In the genomic region with DNA sequence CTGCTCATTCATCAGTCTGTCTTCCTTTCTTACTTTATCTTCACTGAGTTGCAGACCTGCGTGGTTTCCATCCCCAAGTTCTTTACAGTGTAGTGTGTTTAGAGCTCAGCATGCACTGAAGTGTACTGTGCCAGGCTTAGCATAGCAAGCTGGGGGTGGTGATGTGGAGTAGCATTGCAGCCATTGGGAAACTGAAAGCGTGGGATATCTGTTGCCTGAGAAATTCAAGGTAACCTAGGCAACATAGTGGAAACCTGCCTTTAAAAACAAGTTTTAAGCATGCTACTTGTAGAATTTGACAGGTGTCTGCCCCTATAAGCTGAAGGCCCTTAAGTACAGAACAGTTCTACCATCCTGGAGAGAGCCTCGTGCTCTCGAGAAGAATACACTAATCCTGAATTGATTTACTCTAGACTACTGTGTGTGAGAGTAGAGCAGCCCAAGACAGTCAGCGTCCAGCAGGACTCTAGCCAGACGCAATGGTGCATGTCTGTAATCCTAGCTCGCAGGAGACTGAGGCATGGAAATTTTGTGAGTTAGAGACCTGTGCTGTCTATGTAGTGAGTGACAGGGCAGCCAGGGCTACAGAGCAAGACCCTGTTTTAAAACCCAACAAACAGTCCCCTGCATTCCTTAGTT, we compare ENCODE assay signal across 14 mouse cellular contexts. TPM values are rescaled to one million over a fixed set of nuclear protein-coding genes. Genes with fewer than 3 reads are reported as not detected.
DNase-seq lines count a peak whose midpoint lies in the region; ATAC-seq and TF ChIP-seq lines count a peak whose summit lies in the region.
"Had no signal": no experiment of that assay in that cellular context is flagged by ENCODE, and none has a peak within 500 bp of the region (broad histone marks: within the 10 kb centered on the region; RNA-seq: fewer than 3 reads in every experiment).

No protein-coding gene starts in this region.

- no peak for DNase-seq in forebrain, postnatal 0 days
- no peak for DNase-seq in forebrain, embryonic 11.5 days (ENCODE audit: low spot score)
- DNase-seq in kidney, postnatal 0 days (ENCODE audit: low spot score): peak; percentile 44
- DNase-seq in kidney, adult 9 months: no peak
- DNase-seq in lung, embryonic 14.5 days: no peak
- DNase-seq in lung, adult 18-20 months: no peak
- DNase-seq in brain, adult 2 months (ENCODE audit: low read depth, low spot score): peak; percentile 87
- no peak for DNase-seq in cerebellum, postnatal 25 days
- DNase-seq: cerebellum, postnatal 14 days; heart, postnatal 4 days; liver; retina, postnatal 1 day had no signal

- no peaks in the 10 kb centered on the region for H3K9me3 ChIP-seq in forebrain, postnatal 0 days (ENCODE audit: low read length)
- H3K9me3 ChIP-seq in forebrain, embryonic 11.5 days (ENCODE audit: control insufficient read depth, low read length): no peaks in the 10 kb centered on the region
- H3K9me3 ChIP-seq in kidney, postnatal 0 days (replicated peaks; ENCODE audit: low read length): no peaks in the 10 kb centered on the region
- no peaks in the 10 kb centered on the region for H3K9me3 ChIP-seq in lung, embryonic 14.5 days (ENCODE audit: low read depth, low read length)
- H3K9me3 ChIP-seq: megakaryocyte, embryonic 14.5 days had no signal

- H3K36me3 ChIP-seq in forebrain, postnatal 0 days (ENCODE audit: insufficient read depth): peaks cover 17% of the 10 kb centered on the region
- peaks cover 4% of the 10 kb centered on the region for H3K36me3 ChIP-seq in forebrain, embryonic 11.5 days (ENCODE audit: control insufficient read depth, insufficient read depth, low read length)
- H3K36me3 ChIP-seq in kidney, postnatal 0 days (ENCODE audit: insufficient read depth, low read length): peaks cover 24% of the 10 kb centered on the region
- H3K36me3 ChIP-seq in lung, embryonic 14.5 days (ENCODE audit: insufficient read depth): peaks cover 31% of the 10 kb centered on the region

- no peak for TF ChIP-seq CTCF in forebrain, postnatal 0 days (IDR thresholded peaks at IDR 0.05; ENCODE audit: low read depth)
- TF ChIP-seq CTCF in kidney, postnatal 0 days (IDR thresholded peaks at IDR 0.05; ENCODE audit: low read depth): no peak
- TF ChIP-seq CTCF in lung, embryonic 14.5 days (IDR thresholded peaks at IDR 0.05; ENCODE audit: low read depth): no peak

- 64% methylated on average over 7 of the region's 7 CpGs for WGBS in forebrain, postnatal 0 days
- 83% methylated on average over 7 of the region's 7 CpGs for WGBS in forebrain, embryonic 11.5 days
- WGBS in kidney, postnatal 0 days: 52% methylated on average over 7 of the region's 7 CpGs
- WGBS in lung, embryonic 14.5 days: 45% methylated on average over 7 of the region's 7 CpGs

- H3K9ac ChIP-seq in forebrain, postnatal 0 days: no peak overlapping the region
- no peak overlapping the region for H3K9ac ChIP-seq in forebrain, embryonic 11.5 days (ENCODE audit: low read length)
- no peak overlapping the region for H3K9ac ChIP-seq in kidney, postnatal 0 days (ENCODE audit: low read depth, low read length)
- H3K9ac ChIP-seq in lung, embryonic 14.5 days: no peak overlapping the region

- no peaks in the 10 kb centered on the region for H3K4me1 ChIP-seq in forebrain, postnatal 0 days (ENCODE audit: insufficient read depth)
- no peaks in the 10 kb centered on the region for H3K4me1 ChIP-seq in forebrain, embryonic 11.5 days (replicated peaks; ENCODE audit: control insufficient read depth, insufficient read depth, low read length)
- 0 out of 2 replicates have a peak, but pooled peaks cover 5% of the 10 kb centered on the region for H3K4me1 ChIP-seq in kidney, postnatal 0 days (replicated peaks; ENCODE audit: insufficient read depth, low read length)
- no peaks in the 10 kb centered on the region for H3K4me1 ChIP-seq in lung, embryonic 14.5 days (ENCODE audit: insufficient read depth)

- peak; percentile 54 for ATAC-seq in forebrain, postnatal 0 days
- no peak for ATAC-seq in forebrain, embryonic 11.5 days (replicated peaks; ENCODE audit: low FRiP score)
- ATAC-seq in kidney, postnatal 0 days (replicated peaks; ENCODE audit: low FRiP score, low read depth): peak; percentile 67
- ATAC-seq in lung, embryonic 14.5 days (ENCODE audit: insufficient read depth): 0 out of 2 replicates have a peak, but pooled peaks have one; percentile 44
- ATAC-seq: activated CD4-positive, CD25-positive, alpha-beta regulatory T cell, adult 4 months had no signal

- H3K4me3 ChIP-seq in forebrain, postnatal 0 days (ENCODE audit: low read depth, low read length): no peak overlapping the region
- H3K4me3 ChIP-seq in forebrain, embryonic 11.5 days (ENCODE audit: low read depth, low read length): no peak overlapping the region
- no peak overlapping the region for H3K4me3 ChIP-seq in kidney, postnatal 0 days (replicated peaks; ENCODE audit: low read depth, low read length)
- no peak overlapping the region for H3K4me3 ChIP-seq in lung, embryonic 14.5 days (ENCODE audit: low read depth, low read length)
- H3K4me3 ChIP-seq: megakaryocyte, embryonic 14.5 days had no signal

- no peak overlapping the region for H3K4me2 ChIP-seq in forebrain, postnatal 0 days (ENCODE audit: low read depth)
- H3K4me2 ChIP-seq in forebrain, embryonic 11.5 days (ENCODE audit: low read depth, low read length, severe bottlenecking): no peak overlapping the region
- H3K4me2 ChIP-seq in kidney, postnatal 0 days (ENCODE audit: low read length): no peak overlapping the region; the same call in 1 of the 2 replicates
- no peak overlapping the region for H3K4me2 ChIP-seq in lung, embryonic 14.5 days

- no peak overlapping the region for H3K27ac ChIP-seq in forebrain, postnatal 0 days (ENCODE audit: low read depth, low read length)
- no peak overlapping the region; the same call in 1 of the 2 replicates for H3K27ac ChIP-seq in forebrain, embryonic 11.5 days (ENCODE audit: low read depth, low read length)
- no peak overlapping the region for H3K27ac ChIP-seq in kidney, postnatal 0 days
- 0 out of 2 replicates have a peak overlapping the region, but pooled peaks have one; percentile 9 for H3K27ac ChIP-seq in lung, embryonic 14.5 days (ENCODE audit: low read depth)

- H3K27me3 ChIP-seq in forebrain, postnatal 0 days (ENCODE audit: insufficient read depth, low read length): no peaks in the 10 kb centered on the region
- no peaks in the 10 kb centered on the region for H3K27me3 ChIP-seq in forebrain, embryonic 11.5 days (ENCODE audit: control insufficient read depth, insufficient read depth, low read length)
- no peaks in the 10 kb centered on the region for H3K27me3 ChIP-seq in kidney, postnatal 0 days (ENCODE audit: insufficient read depth, low read length)
- no peaks in the 10 kb centered on the region for H3K27me3 ChIP-seq in lung, embryonic 14.5 days (ENCODE audit: insufficient read depth, low read length)
- H3K27me3 ChIP-seq: megakaryocyte, embryonic 14.5 days had no signal

RNA-seq across cellular contexts. Expression of gene Etnk1, which starts 23.9 kb away (rescaled TPM):
- 92.4 and 116 TPM in 2 replicates for total RNA-seq in forebrain, postnatal 0 days (2014; rRNA removed)
- polyA plus RNA-seq in forebrain, postnatal 0 days (2015; fragmentation: Nextera tagmentation; extraction: Ambion mirVana): 14.1 and 24.8 TPM in 2 replicates
- 28.8 and 32.1 TPM in 2 replicates for polyA plus RNA-seq in forebrain, embryonic 11.5 days (2014; fragmentation: Nextera tagmentation; extraction: Ambion mirVana)
- 35.9 and 36.6 TPM in 2 replicates for polyA plus RNA-seq in kidney, postnatal 0 days (2015; fragmentation: Nextera tagmentation; extraction: Ambion mirVana)
- polyA plus RNA-seq in lung, embryonic 14.5 days (2014; fragmentation: Nextera tagmentation; extraction: Ambion mirVana): 22.6 and 23.3 TPM in 2 replicates

Comparison
In these comparisons a context has a peak if more than half of its experiments do, and no peak if none do; other contexts are left out.
1. DNase-seq: peak in kidney, postnatal 0 days (single experiment) and brain, adult 2 months (single experiment); none in forebrain, postnatal 0 days (single experiment), forebrain, embryonic 11.5 days (single experiment), kidney, adult 9 months (single experiment), lung, embryonic 14.5 days (single experiment), lung, adult 18-20 months (0 of 2) and cerebellum, postnatal 25 days (0 of 2).